16 mouse cellular contexts compared by ENCODE assay signal in the genomic region with DNA sequence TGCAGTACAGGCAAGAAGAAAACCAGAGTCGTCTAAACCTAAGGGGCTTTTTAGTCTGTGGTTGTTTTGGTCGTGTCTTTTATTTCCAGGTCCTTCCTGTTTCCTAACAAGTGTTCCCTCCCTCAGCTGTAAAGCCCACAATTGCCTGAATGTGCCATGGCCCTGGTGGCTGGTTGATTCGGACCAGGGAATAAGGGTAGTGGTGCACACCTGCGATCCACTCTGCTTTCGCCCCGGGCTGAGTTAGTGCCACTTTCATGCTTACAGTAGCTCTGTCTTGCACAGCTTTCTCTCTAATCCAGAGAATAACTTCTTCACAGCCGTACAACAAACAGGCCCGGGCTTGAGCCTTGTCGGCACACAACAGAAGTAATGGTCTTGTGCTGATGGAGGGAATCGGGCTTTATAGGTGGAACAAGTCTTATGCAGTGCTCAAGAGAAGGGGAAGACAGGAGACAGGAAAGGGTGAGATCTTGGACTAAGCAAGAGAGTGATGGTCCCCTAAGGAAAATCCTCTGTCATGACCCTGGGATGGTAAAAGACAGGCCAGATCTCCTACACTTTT. TPM values are rescaled to one million over a fixed set of nuclear protein-coding genes. Genes with fewer than 3 reads are reported as not detected.
DNase-seq lines count a peak whose midpoint lies in the region; ATAC-seq and TF ChIP-seq lines count a peak whose summit lies in the region.
"Had no signal": no experiment of that assay in that cellular context is flagged by ENCODE, and none has a peak within 500 bp of the region (broad histone marks: within the 10 kb centered on the region; RNA-seq: fewer than 3 reads in every experiment).

No protein-coding gene starts in this region.

- no peak overlapping the region for H3K27ac ChIP-seq in intestine, embryonic 15.5 days
- H3K27ac ChIP-seq in intestine, postnatal 0 days (ENCODE audit: low read depth, low read length) = no peak overlapping the region
- H3K27ac ChIP-seq in ES-E14 (ENCODE audit: insufficient read depth, low read depth, low read length, poor library complexity, severe bottlenecking) = peak overlapping the region; percentile 88
- no peak overlapping the region; the same call in 1 of the 2 replicates for H3K27ac ChIP-seq in limb, embryonic 12.5 days
- H3K27ac ChIP-seq in hindbrain, embryonic 13.5 days = no peak overlapping the region
- H3K27ac ChIP-seq in hindbrain, postnatal 0 days = no peak overlapping the region
- H3K27ac ChIP-seq: forebrain, embryonic 12.5 days; hindbrain, embryonic 12.5 days had no signal

- no peaks in the 10 kb centered on the region for H3K27me3 ChIP-seq in intestine, embryonic 15.5 days (replicated peaks)
- peaks cover 6% of the 10 kb centered on the region for H3K27me3 ChIP-seq in intestine, postnatal 0 days (replicated peaks; ENCODE audit: control insufficient read depth, insufficient read depth, low read length)
- H3K27me3 ChIP-seq in limb, embryonic 12.5 days = peaks cover 14% of the 10 kb centered on the region
- H3K27me3 ChIP-seq in hindbrain, embryonic 13.5 days = peaks cover 26% of the 10 kb centered on the region
- no peaks in the 10 kb centered on the region for H3K27me3 ChIP-seq in hindbrain, postnatal 0 days (ENCODE audit: insufficient read depth, low read length)

- no peaks in the 10 kb centered on the region for H3K9me3 ChIP-seq in intestine, embryonic 15.5 days
- H3K9me3 ChIP-seq in intestine, postnatal 0 days (ENCODE audit: control insufficient read depth) = no peaks in the 10 kb centered on the region
- no peaks in the 10 kb centered on the region for H3K9me3 ChIP-seq in ES-E14 (ENCODE audit: control insufficient read depth, insufficient read depth, low read depth, low read length)
- H3K9me3 ChIP-seq in limb, embryonic 12.5 days = no peaks in the 10 kb centered on the region
- H3K9me3 ChIP-seq in hindbrain, embryonic 13.5 days = no peaks in the 10 kb centered on the region
- no peaks in the 10 kb centered on the region for H3K9me3 ChIP-seq in hindbrain, postnatal 0 days (ENCODE audit: low read length)
- H3K9me3 ChIP-seq: forebrain, embryonic 12.5 days; G1E; hindbrain, embryonic 12.5 days had no signal

- H3K4me2 ChIP-seq in intestine, embryonic 15.5 days (replicated peaks) = 0 out of 2 replicates have a peak overlapping the region, but pooled peaks have one; percentile 2
- no peak overlapping the region for H3K4me2 ChIP-seq in intestine, postnatal 0 days (replicated peaks; ENCODE audit: low read depth)
- peak overlapping the region; percentile 44 for H3K4me2 ChIP-seq in limb, embryonic 12.5 days
- H3K4me2 ChIP-seq in hindbrain, embryonic 13.5 days = no peak overlapping the region
- H3K4me2 ChIP-seq in hindbrain, postnatal 0 days (ENCODE audit: low read depth, low read length) = no peak overlapping the region
- H3K4me2 ChIP-seq: forebrain, embryonic 12.5 days had no signal

- ATAC-seq in intestine, embryonic 15.5 days = no peak
- ATAC-seq in intestine, postnatal 0 days = no peak
- no peak for ATAC-seq in limb, embryonic 12.5 days (ENCODE audit: insufficient number of reproducible peaks, insufficient read depth, low FRiP score, low TSS enrichment, low read depth)
- ATAC-seq in hindbrain, embryonic 13.5 days (ENCODE audit: low FRiP score) = no peak
- ATAC-seq in megakaryocyte progenitor cell, adult 5-6 weeks (replicated peaks; ENCODE audit: poor library complexity) = no peak
- no peak for ATAC-seq in hindbrain, postnatal 0 days

- no peaks in the 10 kb centered on the region for H3K4me1 ChIP-seq in intestine, embryonic 15.5 days (replicated peaks)
- 0 out of 2 replicates have a peak, but pooled peaks cover 3% of the 10 kb centered on the region for H3K4me1 ChIP-seq in intestine, postnatal 0 days (replicated peaks; ENCODE audit: control insufficient read depth, insufficient read depth, low read length)
- peaks cover 6% of the 10 kb centered on the region in 2 experiments for H3K4me1 ChIP-seq in ES-E14 (ENCODE audit: control insufficient read depth in 2 of 2, insufficient read depth in 2 of 2, low read length in 2 of 2, poor library complexity in 1 of 2)
- peaks cover 9% of the 10 kb centered on the region for H3K4me1 ChIP-seq in limb, embryonic 12.5 days (replicated peaks)
- H3K4me1 ChIP-seq in hindbrain, embryonic 13.5 days (replicated peaks) = peaks cover 6% of the 10 kb centered on the region; the same call in 1 of the 2 replicates
- peaks cover 3% of the 10 kb centered on the region; the same call in 1 of the 2 replicates for H3K4me1 ChIP-seq in hindbrain, postnatal 0 days (ENCODE audit: insufficient read depth, low read length)

- no peak overlapping the region for H3K9ac ChIP-seq in intestine, embryonic 15.5 days
- no peak overlapping the region for H3K9ac ChIP-seq in intestine, postnatal 0 days (ENCODE audit: low read depth, low read length)
- H3K9ac ChIP-seq in ES-E14 (ENCODE audit: insufficient read depth, low read depth, low read length, poor library complexity, severe bottlenecking) = peak overlapping the region; percentile 71
- 0 out of 2 replicates have a peak overlapping the region, but pooled peaks have one; percentile 27 for H3K9ac ChIP-seq in limb, embryonic 12.5 days (replicated peaks)
- no peak overlapping the region for H3K9ac ChIP-seq in hindbrain, embryonic 13.5 days
- H3K9ac ChIP-seq in hindbrain, postnatal 0 days (replicated peaks; ENCODE audit: low read length) = no peak overlapping the region
- H3K9ac ChIP-seq: forebrain, embryonic 12.5 days; hindbrain, embryonic 12.5 days had no signal

- H3K36me3 ChIP-seq in intestine, embryonic 15.5 days = no peaks in the 10 kb centered on the region
- H3K36me3 ChIP-seq in intestine, postnatal 0 days (ENCODE audit: control insufficient read depth, insufficient read depth) = no peaks in the 10 kb centered on the region
- no peaks in the 10 kb centered on the region for H3K36me3 ChIP-seq in ES-E14 (ENCODE audit: control insufficient read depth, insufficient read depth, low read length, poor library complexity, severe bottlenecking)
- no peaks in the 10 kb centered on the region for H3K36me3 ChIP-seq in limb, embryonic 12.5 days
- no peaks in the 10 kb centered on the region for H3K36me3 ChIP-seq in hindbrain, embryonic 13.5 days
- no peaks in the 10 kb centered on the region for H3K36me3 ChIP-seq in hindbrain, postnatal 0 days (ENCODE audit: insufficient read depth, low read length)
- H3K36me3 ChIP-seq: forebrain, embryonic 12.5 days; G1E; hindbrain, embryonic 12.5 days had no signal

- TF ChIP-seq CTCF in intestine, postnatal 0 days (IDR thresholded peaks at IDR 0.05; ENCODE audit: low read depth) = no peak
- no peak for TF ChIP-seq CTCF in hindbrain, postnatal 0 days (IDR thresholded peaks at IDR 0.05; ENCODE audit: low read depth)

- DNase-seq in A20 (ENCODE audit: low read depth, low spot score) (peak; percentile 76), ES-E14 (ENCODE audit: low read depth, low spot score) (no peak)
- no peak for DNase-seq in hindbrain, postnatal 0 days (ENCODE audit: low spot score)
- DNase-seq: adrenal gland, adult 8-10 months; gastrocnemius, postnatal 14 days; kidney, postnatal 4 days; lung, postnatal 4 days; right cerebral cortex, adult 18-20 months had no signal

- WGBS in intestine, embryonic 15.5 days = 66% methylated on average over 10 of the region's 10 CpGs
- 66% methylated on average over 10 of the region's 10 CpGs for WGBS in intestine, postnatal 0 days
- WGBS in limb, embryonic 12.5 days = 57% methylated on average over 10 of the region's 10 CpGs
- 70% methylated on average over 10 of the region's 10 CpGs for WGBS in hindbrain, embryonic 13.5 days
- 70% methylated on average over 10 of the region's 10 CpGs for WGBS in hindbrain, postnatal 0 days

- in situ Hi-C loops in ES-E14 (cut with MboI; ENCODE audit: low sequenced_read_pairs in 2 of 2, unreplicated experiment in 2 of 2) = no loop called here

- no peak overlapping the region for H3K4me3 ChIP-seq in intestine, embryonic 15.5 days (replicated peaks)
- H3K4me3 ChIP-seq in intestine, postnatal 0 days (ENCODE audit: low read depth, low read length) = no peak overlapping the region
- H3K4me3 ChIP-seq in ES-E14 (ENCODE audit: insufficient read depth in 1 of 2, low read depth in 1 of 2, low read length in 2 of 2, poor library complexity in 1 of 2, severe bottlenecking in 1 of 2) = peak overlapping the region; percentile 0 to 52
- 0 out of 2 replicates have a peak overlapping the region, but pooled peaks have one; percentile 13 for H3K4me3 ChIP-seq in limb, embryonic 12.5 days (replicated peaks)
- H3K4me3 ChIP-seq in hindbrain, embryonic 13.5 days = no peak overlapping the region
- no peak overlapping the region for H3K4me3 ChIP-seq in hindbrain, postnatal 0 days (ENCODE audit: low read length)
- H3K4me3 ChIP-seq: forebrain, embryonic 12.5 days; hindbrain, embryonic 12.5 days had no signal

RNA-seq across cellular contexts. Expression of a gene that starts 26.0 kb away (rescaled TPM):
- 8.5 and 9.4 TPM in 2 replicates for polyA plus RNA-seq in intestine, embryonic 15.5 days (2015; fragmentation: Nextera tagmentation; extraction: Ambion mirVana)
- 26.6 and 37.7 TPM in 2 replicates for polyA plus RNA-seq in intestine, postnatal 0 days (2015; fragmentation: Nextera tagmentation; extraction: Ambion mirVana)
- total RNA-seq in ES-E14 (2012; rRNA removed) = 92.1 and 94.8 TPM in 2 replicates
- 2.4 and 2.8 TPM in 2 replicates for polyA plus RNA-seq in limb, embryonic 12.5 days (2016; fragmentation: Nextera tagmentation; extraction: Ambion mirVana)
- 5.7 and 7.0 TPM in 2 replicates for polyA plus RNA-seq in hindbrain, embryonic 13.5 days (2015; fragmentation: Nextera tagmentation; extraction: Ambion mirVana)
- 1.3 TPM in 2 replicates for total RNA-seq in megakaryocyte progenitor cell, adult 5-6 weeks (2015)
- 1.6 and 2.5 TPM in 2 replicates for total RNA-seq in megakaryocyte progenitor cell, adult 5-6 weeks (2017)
- 2.1 and 2.7 TPM in 2 replicates for total RNA-seq in hindbrain, postnatal 0 days (2014; rRNA removed)
- 3.9 and 4.4 TPM in 2 replicates for polyA plus RNA-seq in hindbrain, postnatal 0 days (2015; fragmentation: Nextera tagmentation; extraction: Ambion mirVana)
- polyA plus RNA-seq: G1E had no signal

RNA-seq across cellular contexts. Expression of a gene that starts 46.0 kb away (rescaled TPM):
- 57.7 and 65.5 TPM in 2 replicates for polyA plus RNA-seq in intestine, embryonic 15.5 days (2015; fragmentation: Nextera tagmentation; extraction: Ambion mirVana)
- polyA plus RNA-seq in intestine, postnatal 0 days (2015; fragmentation: Nextera tagmentation; extraction: Ambion mirVana) = 67.9 and 88.6 TPM in 2 replicates
- 14.3 and 16.8 TPM in 2 replicates for total RNA-seq in ES-E14 (2012; rRNA removed)
- polyA plus RNA-seq in limb, embryonic 12.5 days (2016; fragmentation: Nextera tagmentation; extraction: Ambion mirVana) = 30.1 and 31.4 TPM in 2 replicates
- 8.8 and 8.9 TPM in 2 replicates for polyA plus RNA-seq in hindbrain, embryonic 13.5 days (2015; fragmentation: Nextera tagmentation; extraction: Ambion mirVana)
- 18.4 and 24.3 TPM in 2 replicates for total RNA-seq in megakaryocyte progenitor cell, adult 5-6 weeks (2015)
- 13.0 and 13.3 TPM in 2 replicates for total RNA-seq in megakaryocyte progenitor cell, adult 5-6 weeks (2017)
- total RNA-seq in hindbrain, postnatal 0 days (2014; rRNA removed) = 1.8 and 3.8 TPM in 2 replicates
- polyA plus RNA-seq in hindbrain, postnatal 0 days (2015; fragmentation: Nextera tagmentation; extraction: Ambion mirVana) = 13.5 and 14.4 TPM in 2 replicates

RNA-seq across cellular contexts. Expression of a gene that starts 46.1 kb away (rescaled TPM):
- polyA plus RNA-seq in intestine, embryonic 15.5 days (2015; fragmentation: Nextera tagmentation; extraction: Ambion mirVana) = 2.8 and 3.0 TPM in 2 replicates
- polyA plus RNA-seq in intestine, postnatal 0 days (2015; fragmentation: Nextera tagmentation; extraction: Ambion mirVana) = 1.3 TPM in 2 replicates
- 0.32 and 0.36 TPM in 2 replicates for total RNA-seq in ES-E14 (2012; rRNA removed)
- 5.5 and 6.3 TPM in 2 replicates for polyA plus RNA-seq in limb, embryonic 12.5 days (2016; fragmentation: Nextera tagmentation; extraction: Ambion mirVana)
- 42.3 and 46.8 TPM in 2 replicates for polyA plus RNA-seq in hindbrain, embryonic 13.5 days (2015; fragmentation: Nextera tagmentation; extraction: Ambion mirVana)
- total RNA-seq in megakaryocyte progenitor cell, adult 5-6 weeks (2015) = not detected in 2 replicates
- total RNA-seq in megakaryocyte progenitor cell, adult 5-6 weeks (2017) = not detected in 2 replicates
- 25.3 and 37.2 TPM in 2 replicates for total RNA-seq in hindbrain, postnatal 0 days (2014; rRNA removed)
- 32.7 and 37.0 TPM in 2 replicates for polyA plus RNA-seq in hindbrain, postnatal 0 days (2015; fragmentation: Nextera tagmentation; extraction: Ambion mirVana)
- polyA plus RNA-seq: G1E had no signal

Comparison
In these comparisons a context has a peak if more than half of its experiments do, and no peak if none do; other contexts are left out.
1. H3K4me2 ChIP-seq: peak in intestine, embryonic 15.5 days (single experiment) and limb, embryonic 12.5 days (single experiment); none in intestine, postnatal 0 days (single experiment), hindbrain, embryonic 13.5 days (single experiment) and hindbrain, postnatal 0 days (single experiment).
2. H3K4me3 ChIP-seq: peak in ES-E14 (2 of 2) and limb, embryonic 12.5 days (single experiment); none in intestine, embryonic 15.5 days (single experiment), intestine, postnatal 0 days (single experiment), hindbrain, embryonic 13.5 days (single experiment) and hindbrain, postnatal 0 days (single experiment).
3. H3K9ac ChIP-seq: peak in ES-E14 (single experiment) and limb, embryonic 12.5 days (single experiment); none in intestine, embryonic 15.5 days (single experiment), intestine, postnatal 0 days (single experiment), hindbrain, embryonic 13.5 days (single experiment) and hindbrain, postnatal 0 days (single experiment).